Mouse (Mus musculus) testis, adult 2 months (tissue): Measurements from ENCODE around the gene Tacr3.

Experiments
- CTCF ChIP-seq: fragments of 200-500 bp; IDR thresholded peaks from 2 replicates; pipeline ENCODE4 v1.5.1; 2012; ENCODE audit warnings: low read depth, mild to moderate bottlenecking, inconsistent platforms, low read length, moderate library complexity; ENCODE audit not compliant: control insufficient read depth, insufficient read depth, insufficient replicate concordance
- POLR2A ChIP-seq: fragments of 200-500 bp; IDR thresholded peaks from 2 replicates; pipeline ENCODE4 v1.6.1; 2012; ENCODE audit warnings: low read depth, mild to moderate bottlenecking, inconsistent platforms, low read length, moderate library complexity; ENCODE audit not compliant: control insufficient read depth

GRCm38 (mm10) chr3:134934703-134935102 lies 105.9 kb downstream of the Tacr3 start:
- no peak for TF ChIP-seq CTCF
- TF ChIP-seq POLR2A, result no peak
